Mouse (Mus musculus) heart, embryonic 15.5 days (tissue): ENCODE measurements around the gene Rbp4. TPM values are rescaled to one million over a fixed set of nuclear protein-coding genes. Genes with fewer than 3 reads are reported as not detected.
A peak's percentile ranks its signal among the peaks of the same experiment; 100 is the strongest.

Source experiments
- ATAC-seq: fragments of 200-750 bp; cut with Nextera tagmentation; replicated peaks from 2 replicates; pipeline ENCODE4 v1.8.0; 2017; ENCODE audit warnings: low read depth, moderate TSS enrichment; ENCODE audit not compliant: insufficient number of reproducible peaks, insufficient read depth, low FRiP score
- H3K27ac ChIP-seq: fragments of 300-500 bp; sonication (generic); 2 replicates; pipeline ENCODE4 v1.5.1; 2015; ENCODE audit warnings: mild to moderate bottlenecking, inconsistent platforms
- H3K27me3 ChIP-seq: fragments of 300-500 bp; sonication (generic); 2 replicates; pipeline ENCODE4 v1.6.1; 2015; ENCODE audit warnings: inconsistent platforms
- H3K36me3 ChIP-seq: fragments of 300-500 bp; sonication (generic); 2 replicates; pipeline ENCODE4 v1.6.1; 2015; ENCODE audit warnings: mild to moderate bottlenecking, inconsistent platforms
- H3K4me1 ChIP-seq: fragments of 300-500 bp; sonication (generic); replicated peaks from 2 replicates; pipeline ENCODE4 v1.6.1; 2015; ENCODE audit warnings: inconsistent platforms
- H3K4me2 ChIP-seq: fragments of 300-500 bp; sonication (generic); 2 replicates; pipeline ENCODE4 v1.6.1; 2015; ENCODE audit warnings: inconsistent platforms, mild to moderate bottlenecking, moderate library complexity
- H3K4me3 ChIP-seq: fragments of 300-500 bp; sonication (generic); 2 replicates; pipeline ENCODE4 v1.5.1; 2015; ENCODE audit warnings: mild to moderate bottlenecking, inconsistent platforms
- H3K9ac ChIP-seq: fragments of 300-500 bp; sonication (generic); 2 replicates; pipeline ENCODE4 v1.6.1; 2015; ENCODE audit warnings: mild to moderate bottlenecking, inconsistent platforms
- H3K9me3 ChIP-seq: fragments of 300-500 bp; sonication (generic); replicated peaks from 2 replicates; pipeline ENCODE4 v1.6.1; 2016; ENCODE audit warnings: inconsistent platforms
- WGBS: fragments of 180-500 bp; shearing (Covaris S2); methylation state at CpG from one replicate; pipeline ENCODE4 v1.1.7; 2015; ENCODE audit warnings: mixed read lengths; 5-methylcytosine and 5-hydroxymethylcytosine counted together
- polyA plus RNA-seq: library from polyadenylated mRNA; unstranded; fragments of >200 nt; fragmentation: Nextera tagmentation; extraction: Ambion mirVana; gene quantifications from 2 replicates; pipeline ENCODE4 v1.2.1, GENCODE M21; 2015

The Rbp4 gene
- polyA plus RNA-seq, 1 experiment from 2014 or later: 4.9 TPM

GRCm38 (mm10) chr19:38120123-38120760 is 4.8 kb downstream of the Rbp4 start:
- no peak overlapping the region for H3K4me2 ChIP-seq

GRCm38 (mm10) chr19:38114834-38115491 is 10.1 kb downstream of the Rbp4 start:
- Histone ChIP-seq H3K4me1 (peaks cover 2% of the 10 kb centered on the region; the same call in 1 of the 2 replicates), H3K27ac (no peak overlapping the region), H3K4me2 (no peak overlapping the region), H3K36me3 (no peaks in the 10 kb centered on the region), H3K27me3 (0 out of 2 replicates have a peak, but pooled peaks cover 5% of the 10 kb centered on the region), H3K9ac (no peak overlapping the region), H3K4me3 (no peak overlapping the region), H3K9me3 (no peaks in the 10 kb centered on the region)
- 84% methylated on average over 7 of the region's 7 CpGs for WGBS
- ATAC-seq: no peak

More at GRCm38 (mm10) chr19:38120123-38120760, 4.8 kb downstream of the Rbp4 start:
- Histone ChIP-seq H3K4me3 (no peak overlapping the region), H3K9me3 (no peaks in the 10 kb centered on the region), H3K9ac (no peak overlapping the region), H3K36me3 (no peaks in the 10 kb centered on the region), H3K27ac (no peak overlapping the region), H3K4me1 (peaks cover 10% of the 10 kb centered on the region), H3K27me3 (peaks cover 42% of the 10 kb centered on the region)
- 75% methylated on average over 5 of the region's 5 CpGs for WGBS
- no peak for ATAC-seq

- Histone ChIP-seq H3K4me2 (no peak overlapping the region), H3K9me3 (no peaks in the 10 kb centered on the region), H3K9ac (no peak overlapping the region), H3K27ac (no peak overlapping the region), H3K4me3 (no peak overlapping the region), H3K36me3 (no peaks in the 10 kb centered on the region), H3K27me3 (peaks cover 11% of the 10 kb centered on the region; the same call in 1 of the 2 replicates), H3K4me1 (peaks cover 2% of the 10 kb centered on the region; the same call in 1 of the 2 replicates)
- WGBS: 16% methylated on average over 4 of the region's 4 CpGs
- ATAC-seq: no peak
These were observed 12.5 kb downstream of the Rbp4 start for GRCm38 (mm10) chr19:38112575-38112974.

GRCm38 (mm10) chr19:38111056-38111455 is 14.0 kb downstream of the Rbp4 start:
- Histone ChIP-seq H3K27me3 (peaks cover 11% of the 10 kb centered on the region; the same call in 1 of the 2 replicates), H3K4me1 (peaks cover 2% of the 10 kb centered on the region; the same call in 1 of the 2 replicates), H3K9me3 (no peaks in the 10 kb centered on the region), H3K4me2 (no peak overlapping the region), H3K4me3 (no peak overlapping the region), H3K9ac (no peak overlapping the region), H3K27ac (no peak overlapping the region), H3K36me3 (no peaks in the 10 kb centered on the region)
- WGBS: 75% methylated on average over 8 of the region's 8 CpGs
- ATAC-seq: no peak

- 86% methylated on average over 15 of the region's 15 CpGs for WGBS
- Histone ChIP-seq H3K36me3 (no peaks in the 10 kb centered on the region), H3K27me3 (peaks cover 10% of the 10 kb centered on the region; the same call in 1 of the 2 replicates), H3K27ac (no peak overlapping the region), H3K9me3 (no peaks in the 10 kb centered on the region), H3K4me1 (peaks cover 2% of the 10 kb centered on the region; the same call in 1 of the 2 replicates), H3K4me2 (no peak overlapping the region), H3K4me3 (no peak overlapping the region), H3K9ac (no peak overlapping the region)
- no peak for ATAC-seq
These were observed 15.4 kb downstream of the Rbp4 start for GRCm38 (mm10) chr19:38109506-38110242.

GRCm38 (mm10) chr19:38107871-38108270 is 17.2 kb downstream of the Rbp4 start:
- Histone ChIP-seq H3K4me1 (no peaks in the 10 kb centered on the region; the same call in 1 of the 2 replicates), H3K4me3 (no peak overlapping the region), H3K27me3 (peaks cover 12% of the 10 kb centered on the region; the same call in 1 of the 2 replicates), H3K9ac (no peak overlapping the region), H3K4me2 (no peak overlapping the region), H3K36me3 (no peaks in the 10 kb centered on the region), H3K27ac (no peak overlapping the region), H3K9me3 (no peaks in the 10 kb centered on the region)
- 81% methylated on average over 4 of the region's 4 CpGs for WGBS
- no peak for ATAC-seq

GRCm38 (mm10) chr19:38096858-38097758 is 28.0 kb downstream of the Rbp4 start, which contains the start of gene Ffar4:
Gene Ffar4, plus strand, starts transcription at chr19:38097071.
- ATAC-seq: no peak
- Histone ChIP-seq H3K9ac (no peak within 1 kb of the TSS), H3K4me1 (peaks cover 8% of the 10 kb centered on the region), H3K27me3 (peaks cover 67% of the 10 kb centered on the region), H3K9me3 (no peaks in the 10 kb centered on the region), H3K36me3 (no peaks in the 10 kb centered on the region), H3K4me2 (peak within 1 kb of the TSS; percentile 55), H3K27ac (no peak within 1 kb of the TSS), H3K4me3 (peak within 1 kb of the TSS; percentile 35)
- under 1% methylated on average over 77 of the region's 77 CpGs for WGBS

- no peak for ATAC-seq
- no peak overlapping the region for H3K4me2 ChIP-seq
- peaks cover 67% of the 10 kb centered on the region for H3K27me3 ChIP-seq
These were observed 28.9 kb downstream of the Rbp4 start for GRCm38 (mm10) chr19:38096231-38096630.

GRCm38 (mm10) chr19:38091512-38091985 is 33.5 kb downstream of the Rbp4 start:
- Histone ChIP-seq H3K9ac (no peak overlapping the region), H3K27me3 (peaks cover 30% of the 10 kb centered on the region), H3K4me2 (no peak overlapping the region), H3K27ac (no peak overlapping the region), H3K4me1 (peaks cover 4% of the 10 kb centered on the region; the same call in 1 of the 2 replicates), H3K9me3 (no peaks in the 10 kb centered on the region), H3K36me3 (no peaks in the 10 kb centered on the region), H3K4me3 (no peak overlapping the region)
- ATAC-seq: no peak
- WGBS: 68% methylated on average over 4 of the region's 4 CpGs

More at GRCm38 (mm10) chr19:38096231-38096630, 28.9 kb downstream of the Rbp4 start:
- WGBS: 11% methylated on average over 4 of the region's 4 CpGs
- Histone ChIP-seq H3K27ac (no peak overlapping the region), H3K4me1 (peaks cover 8% of the 10 kb centered on the region), H3K9me3 (no peaks in the 10 kb centered on the region), H3K36me3 (no peaks in the 10 kb centered on the region), H3K9ac (no peak overlapping the region), H3K4me3 (no peak overlapping the region)

GRCm38 (mm10) chr19:38089358-38089757 is 35.7 kb downstream of the Rbp4 start:
- no peaks in the 10 kb centered on the region for H3K36me3 ChIP-seq
- WGBS: 69% methylated on average over 8 of the region's 8 CpGs
- peaks cover 14% of the 10 kb centered on the region for H3K27me3 ChIP-seq
- no peak overlapping the region for H3K9ac ChIP-seq
- no peak overlapping the region for H3K4me3 ChIP-seq
- ATAC-seq: no peak
- no peaks in the 10 kb centered on the region for H3K9me3 ChIP-seq
- H3K4me2 ChIP-seq: no peak overlapping the region
- 0 out of 2 replicates have a peak, but pooled peaks cover 4% of the 10 kb centered on the region for H3K4me1 ChIP-seq
- no peak overlapping the region for H3K27ac ChIP-seq
